Mouse (Mus musculus): ENCODE data around the gene Etnk1.

GRCm38 (mm10) chr6:143259169-143259629, 92.2 kb downstream of the Etnk1 start:
- TF ChIP-seq CTCF (IDR thresholded peaks at IDR 0.05) (no peak), POLR2A (IDR thresholded peaks at IDR 0.05; ENCODE audit: insufficient read depth, low read depth, low read length) (no peak)
